ENCODE assay signal across 16 mouse cellular contexts in the genomic region with DNA sequence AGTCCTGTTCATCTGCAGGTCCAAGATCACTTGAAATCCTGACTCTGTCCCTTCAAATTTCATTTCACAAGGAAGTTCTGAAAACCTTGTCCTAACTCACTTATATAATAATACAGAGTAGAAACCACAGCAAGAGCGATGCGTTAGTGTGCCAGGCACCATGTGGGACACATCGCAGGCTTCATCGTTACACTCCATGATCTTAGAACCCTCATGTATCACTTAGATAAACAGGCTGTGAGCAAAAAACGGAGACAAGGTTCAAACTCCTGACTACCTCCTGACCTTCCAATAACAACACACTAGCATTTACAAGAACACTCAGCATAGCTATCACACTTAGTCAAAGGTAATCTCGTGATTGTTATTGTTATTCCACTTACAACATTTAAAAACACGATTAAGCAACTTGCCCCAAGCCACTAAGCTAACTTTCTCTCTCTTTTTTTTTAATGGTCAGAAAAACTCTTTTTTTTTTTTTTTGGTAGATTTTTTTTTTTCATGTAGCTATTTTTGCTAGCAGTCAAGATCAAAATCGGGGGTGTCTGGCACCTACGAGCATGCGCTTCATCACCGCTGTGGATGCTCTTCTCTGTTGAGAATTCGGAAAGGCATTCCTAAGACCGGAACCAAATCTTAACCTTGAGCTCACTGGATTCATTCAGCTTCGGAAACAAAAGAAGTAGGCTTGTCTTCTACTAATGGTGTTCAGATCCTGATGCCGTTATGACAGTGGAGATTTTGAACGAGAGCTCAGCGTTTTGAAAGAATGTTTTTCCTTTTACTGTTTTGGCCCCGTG.
"Had no signal": no experiment of that assay in that cellular context is flagged by ENCODE, and none has a peak within 500 bp of the region (broad histone marks: within the 10 kb centered on the region; RNA-seq: fewer than 3 reads in every experiment).

No protein-coding gene starts in this region.

- H3K9ac ChIP-seq: limb, embryonic 12.5 days; liver, embryonic 13.5 days; liver, postnatal 0 days; midbrain, embryonic 13.5 days; neural tube, embryonic 15.5 days had no signal

- ATAC-seq: liver, postnatal 0 days; midbrain, embryonic 13.5 days had no signal

- H3K4me1 ChIP-seq: limb, embryonic 12.5 days; liver, embryonic 13.5 days; neural tube, embryonic 15.5 days had no signal

- H3K9me3 ChIP-seq: limb, embryonic 12.5 days; liver, embryonic 13.5 days; midbrain, embryonic 13.5 days; neural tube, embryonic 15.5 days had no signal

- DNase-seq: kidney, adult 11 months; kidney, adult 9 months; kidney, postnatal 36 days; layer of hippocampus, adult 9-11 months; layer of hippocampus, postnatal 36 days; liver; liver, embryonic 13.5 days; liver, postnatal 0 days; right cerebral cortex, adult 18-20 months; right cerebral cortex, postnatal 25 days; thymus, postnatal 4 days had no signal

- H3K36me3 ChIP-seq: limb, embryonic 12.5 days; liver, embryonic 13.5 days; midbrain, embryonic 13.5 days had no signal

- H3K4me3 ChIP-seq: limb, embryonic 12.5 days; liver, embryonic 13.5 days; midbrain, embryonic 13.5 days; neural tube, embryonic 15.5 days had no signal

- H3K4me2 ChIP-seq: limb, embryonic 12.5 days; liver, embryonic 13.5 days; midbrain, embryonic 13.5 days; neural tube, embryonic 15.5 days had no signal

- H3K27ac ChIP-seq: kidney, postnatal 0 days; limb, embryonic 12.5 days; liver, embryonic 13.5 days; midbrain, embryonic 13.5 days; neural tube, embryonic 15.5 days; stomach, postnatal 0 days had no signal

- H3K27me3 ChIP-seq: limb, embryonic 12.5 days; liver, embryonic 13.5 days; midbrain, embryonic 13.5 days; neural tube, embryonic 15.5 days had no signal
